Mouse (Mus musculus) E14TG2a.4 (cell line): ENCODE data around the gene Nkx2-5.

Experiments
- CTCF ChIP-seq: conservative IDR thresholded peaks from 2 replicates; pipeline ENCODE4 v1.5.1; 2014; ENCODE audit warnings: low read length
- NANOG ChIP-seq: IDR thresholded peaks from 2 replicates; pipeline ENCODE4 v1.6.1; 2014; ENCODE audit warnings: borderline replicate concordance, low read length, mixed read lengths

DNA sequence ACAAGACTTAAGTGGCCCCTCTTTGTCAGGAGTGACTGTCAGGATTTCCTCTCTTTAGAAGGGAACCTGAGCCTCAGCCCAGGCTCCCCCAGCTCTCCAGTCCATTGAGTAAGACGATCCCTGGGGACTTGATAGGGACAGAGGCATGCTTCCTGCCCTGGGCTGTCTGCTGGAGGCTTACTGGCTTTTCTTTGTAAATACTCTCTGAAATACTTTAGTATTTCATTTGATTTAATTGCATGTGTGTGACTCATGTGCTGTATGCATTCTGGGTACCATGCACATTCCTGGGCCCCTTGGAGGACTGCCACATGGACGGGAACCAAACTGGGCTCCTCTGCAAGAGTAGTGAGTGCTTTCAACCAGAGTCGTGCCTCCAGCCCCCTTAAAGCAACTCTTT, 43.1 kb upstream of the Nkx2-5 start:
- TF ChIP-seq CTCF = no peak
- TF ChIP-seq NANOG = no peak
